Mouse (Mus musculus): ENCODE results near the gene Adcy9. TPM values are rescaled to one million over a fixed set of nuclear protein-coding genes. Genes with fewer than 3 reads are reported as not detected.
"Not testable (repeated sequence)": the region's sequence is repeated elsewhere in the genome, so short reads cannot be mapped to it uniquely, and the experiment has no call there.

Adcy9 gene
- polyA plus RNA-seq, 1 experiment from 2014 or later, result 6.3 TPM

DNA sequence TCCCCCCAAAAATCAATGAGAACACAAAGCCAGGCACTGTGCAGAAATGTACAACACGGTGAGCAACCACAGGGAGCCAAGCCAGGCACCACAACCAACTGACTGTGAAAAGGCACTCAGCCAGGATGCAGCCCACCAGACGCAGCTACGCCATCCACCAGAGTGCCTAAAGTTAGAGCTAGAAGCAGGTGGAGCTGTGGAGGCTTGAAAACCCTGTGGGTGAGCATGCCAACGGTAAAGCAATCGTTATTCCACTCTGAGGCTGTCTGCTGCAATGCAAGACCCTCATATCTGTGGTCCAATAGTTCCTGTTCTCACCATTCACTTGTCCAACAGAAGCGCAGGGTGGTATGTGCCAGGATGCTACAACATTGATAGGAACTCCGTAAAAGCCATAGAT lies 77.7 kb downstream of the Adcy9 start:
- Histone ChIP-seq H3K4me2 (replicated peaks) (no peak overlapping the region), H3K9ac (no peak overlapping the region), H3K36me3 (replicated peaks; ENCODE audit: control insufficient read depth, insufficient read depth) (no peaks in the 10 kb centered on the region), H3K27me3 (ENCODE audit: control insufficient read depth, insufficient read depth, low read length) (no peaks in the 10 kb centered on the region), H3K9me3 (ENCODE audit: control insufficient read depth, low read length) (no peaks in the 10 kb centered on the region), H3K27ac (no peak overlapping the region), H3K4me1 (replicated peaks; ENCODE audit: control insufficient read depth, insufficient read depth, low read length) (no peaks in the 10 kb centered on the region), H3K4me3 (replicated peaks; ENCODE audit: low read length) (no peak overlapping the region)
- no peak for ATAC-seq (ENCODE audit: low FRiP score)
- 96% methylated on average over 7 of the region's 7 CpGs for WGBS
- DNase-seq (ENCODE audit: low spot score), result no peak

- Histone ChIP-seq H3K9me3 (ENCODE audit: control insufficient read depth, low read length) (no peaks in the 10 kb centered on the region), H3K27me3 (ENCODE audit: control insufficient read depth, insufficient read depth, low read length) (no peaks in the 10 kb centered on the region), H3K4me3 (replicated peaks; ENCODE audit: low read length) (no peak overlapping the region), H3K4me2 (replicated peaks) (no peak overlapping the region), H3K9ac (no peak overlapping the region), H3K4me1 (replicated peaks; ENCODE audit: control insufficient read depth, insufficient read depth, low read length) (no peaks in the 10 kb centered on the region), H3K27ac (no peak overlapping the region), H3K36me3 (replicated peaks; ENCODE audit: control insufficient read depth, insufficient read depth) (no peaks in the 10 kb centered on the region)
- WGBS, result 88% methylated on average over 14 of the region's 14 CpGs
- no peak for ATAC-seq (ENCODE audit: low FRiP score)
- DNase-seq (ENCODE audit: low spot score), result no peak
Measured at GRCm38 (mm10) chr16:4341316-4342062, 78.8 kb downstream of the Adcy9 start.

DNA sequence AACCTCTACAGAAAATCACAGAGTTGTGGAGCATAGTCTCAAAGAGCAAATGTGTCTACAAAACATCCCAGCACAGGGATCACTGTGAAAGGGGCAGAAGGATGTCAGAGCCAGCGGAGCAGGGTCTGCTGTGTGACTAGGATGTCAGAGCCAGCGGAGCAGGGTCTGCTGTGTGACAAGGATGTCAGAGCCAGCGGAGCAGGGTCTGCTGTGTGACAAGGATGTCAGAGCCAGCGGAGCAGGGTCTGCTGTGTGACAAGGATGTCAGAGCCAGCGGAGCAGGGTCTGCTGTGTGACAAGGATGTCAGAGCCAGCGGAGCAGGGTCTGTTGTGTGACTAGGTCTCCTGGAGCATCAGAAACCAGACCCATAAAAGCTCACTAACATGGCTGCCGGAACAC lies 81.1 kb downstream of the Adcy9 start:
- H3K9me3 ChIP-seq (ENCODE audit: control insufficient read depth, low read length); ATAC-seq (ENCODE audit: low FRiP score); H3K27me3 ChIP-seq (ENCODE audit: control insufficient read depth, insufficient read depth, low read length); H3K4me1 ChIP-seq (replicated peaks; ENCODE audit: control insufficient read depth, insufficient read depth, low read length); H3K9ac ChIP-seq; DNase-seq (ENCODE audit: low spot score); H3K4me2 ChIP-seq (replicated peaks); H3K27ac ChIP-seq; H3K36me3 ChIP-seq (replicated peaks; ENCODE audit: control insufficient read depth, insufficient read depth); H3K4me3 ChIP-seq (replicated peaks; ENCODE audit: low read length): not testable (repeated sequence)
- 77% methylated on average over 5 of the region's 7 CpGs for WGBS

DNA sequence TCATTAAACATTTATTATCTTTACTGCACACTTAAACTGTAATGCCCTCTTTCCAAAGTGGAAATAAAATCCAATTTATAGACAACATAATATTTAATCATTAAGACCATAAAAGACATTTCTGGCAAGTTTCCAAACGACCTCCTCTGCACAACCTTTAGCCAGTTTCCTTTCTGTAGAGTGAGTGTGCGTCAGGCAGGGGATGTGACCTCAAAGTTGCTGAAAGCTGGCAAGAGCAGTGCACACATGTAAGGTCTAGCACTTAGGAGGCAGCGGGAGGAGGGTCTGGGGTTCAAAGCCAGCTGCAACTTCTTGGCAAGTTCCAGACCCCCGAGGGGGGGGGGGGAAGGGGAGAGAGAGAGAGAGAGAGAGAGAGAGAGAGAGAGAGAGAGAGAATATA lies 83.0 kb downstream of the Adcy9 start:
- H3K27ac ChIP-seq, result no peak overlapping the region
- ATAC-seq (ENCODE audit: low FRiP score) (no peak), DNase-seq (ENCODE audit: low spot score) (no peak)
- H3K4me3 ChIP-seq (replicated peaks; ENCODE audit: low read length), result no peak overlapping the region
- H3K36me3 ChIP-seq (replicated peaks; ENCODE audit: control insufficient read depth, insufficient read depth), result no peaks in the 10 kb centered on the region
- H3K9ac ChIP-seq, result no peak overlapping the region
- no peaks in the 10 kb centered on the region for H3K4me1 ChIP-seq (replicated peaks; ENCODE audit: control insufficient read depth, insufficient read depth, low read length)
- H3K4me2 ChIP-seq (replicated peaks), result no peak overlapping the region
- H3K9me3 ChIP-seq (ENCODE audit: control insufficient read depth, low read length), result no peaks in the 10 kb centered on the region
- 80% methylated on average over 4 of the region's 4 CpGs for WGBS
- no peaks in the 10 kb centered on the region for H3K27me3 ChIP-seq (ENCODE audit: control insufficient read depth, insufficient read depth, low read length)

GRCm38 (mm10) chr16:4333788-4334187 lies 86.5 kb downstream of the Adcy9 start:
- no peak overlapping the region for H3K27ac ChIP-seq
- no peak overlapping the region for H3K9ac ChIP-seq
- no peak for ATAC-seq (ENCODE audit: low FRiP score)
- no peak overlapping the region for H3K4me3 ChIP-seq (replicated peaks; ENCODE audit: low read length)
- 88% methylated on average over 5 of the region's 5 CpGs for WGBS
- DNase-seq (ENCODE audit: low spot score), result no peak
- no peaks in the 10 kb centered on the region for H3K9me3 ChIP-seq (ENCODE audit: control insufficient read depth, low read length)
- no peak overlapping the region for H3K4me2 ChIP-seq (replicated peaks)
- H3K36me3 ChIP-seq (replicated peaks; ENCODE audit: control insufficient read depth, insufficient read depth), result no peaks in the 10 kb centered on the region
- no peaks in the 10 kb centered on the region for H3K4me1 ChIP-seq (replicated peaks; ENCODE audit: control insufficient read depth, insufficient read depth, low read length)
- H3K27me3 ChIP-seq (ENCODE audit: control insufficient read depth, insufficient read depth, low read length), result no peaks in the 10 kb centered on the region

- no peak for ATAC-seq (ENCODE audit: low FRiP score)
- H3K27ac ChIP-seq, result no peak overlapping the region
- H3K4me1 ChIP-seq (replicated peaks; ENCODE audit: control insufficient read depth, insufficient read depth, low read length), result no peaks in the 10 kb centered on the region
- H3K27me3 ChIP-seq (ENCODE audit: control insufficient read depth, insufficient read depth, low read length), result no peaks in the 10 kb centered on the region
- H3K36me3 ChIP-seq (replicated peaks; ENCODE audit: control insufficient read depth, insufficient read depth), result no peaks in the 10 kb centered on the region
- 93% methylated on average over 2 of the region's 2 CpGs for WGBS
- no peak for DNase-seq (ENCODE audit: low spot score)
- no peaks in the 10 kb centered on the region for H3K9me3 ChIP-seq (ENCODE audit: control insufficient read depth, low read length)
- no peak overlapping the region for H3K4me2 ChIP-seq (replicated peaks)
- H3K9ac ChIP-seq, result no peak overlapping the region
- no peak overlapping the region for H3K4me3 ChIP-seq (replicated peaks; ENCODE audit: low read length)
Measured at GRCm38 (mm10) chr16:4333371-4333770, 86.9 kb downstream of the Adcy9 start.

GRCm38 (mm10) chr16:4327081-4327480 lies 93.2 kb downstream of the Adcy9 start:
- Histone ChIP-seq H3K4me1 (replicated peaks; ENCODE audit: control insufficient read depth, insufficient read depth, low read length) (no peaks in the 10 kb centered on the region), H3K27me3 (ENCODE audit: control insufficient read depth, insufficient read depth, low read length) (no peaks in the 10 kb centered on the region), H3K4me2 (replicated peaks) (no peak overlapping the region), H3K36me3 (replicated peaks; ENCODE audit: control insufficient read depth, insufficient read depth) (no peaks in the 10 kb centered on the region), H3K9me3 (ENCODE audit: control insufficient read depth, low read length) (no peaks in the 10 kb centered on the region), H3K9ac (no peak overlapping the region), H3K27ac (no peak overlapping the region), H3K4me3 (replicated peaks; ENCODE audit: low read length) (no peak overlapping the region)
- DNase-seq (ENCODE audit: low spot score), result no peak
- no peak for ATAC-seq (ENCODE audit: low FRiP score)

GRCm38 (mm10) chr16:4325801-4326200 lies 94.5 kb downstream of the Adcy9 start:
- no peak overlapping the region for H3K27ac ChIP-seq
- H3K4me2 ChIP-seq (replicated peaks), result no peak overlapping the region
- no peaks in the 10 kb centered on the region for H3K9me3 ChIP-seq (ENCODE audit: control insufficient read depth, low read length)
- no peak overlapping the region for H3K4me3 ChIP-seq (replicated peaks; ENCODE audit: low read length)
- H3K27me3 ChIP-seq (ENCODE audit: control insufficient read depth, insufficient read depth, low read length), result no peaks in the 10 kb centered on the region
- ATAC-seq (ENCODE audit: low FRiP score), result no peak
- no peak for DNase-seq (ENCODE audit: low spot score)
- 87% methylated on average over 2 of the region's 2 CpGs for WGBS
- no peaks in the 10 kb centered on the region for H3K36me3 ChIP-seq (replicated peaks; ENCODE audit: control insufficient read depth, insufficient read depth)
- no peak overlapping the region for H3K9ac ChIP-seq
- H3K4me1 ChIP-seq (replicated peaks; ENCODE audit: control insufficient read depth, insufficient read depth, low read length), result no peaks in the 10 kb centered on the region

GRCm38 (mm10) chr16:4324967-4325366 lies 95.3 kb downstream of the Adcy9 start:
- no peak for ATAC-seq (ENCODE audit: low FRiP score)
- Histone ChIP-seq H3K4me3 (replicated peaks; ENCODE audit: low read length) (no peak overlapping the region), H3K27ac (no peak overlapping the region), H3K4me2 (replicated peaks) (no peak overlapping the region), H3K9ac (no peak overlapping the region), H3K4me1 (replicated peaks; ENCODE audit: control insufficient read depth, insufficient read depth, low read length) (no peaks in the 10 kb centered on the region), H3K36me3 (replicated peaks; ENCODE audit: control insufficient read depth, insufficient read depth) (no peaks in the 10 kb centered on the region), H3K27me3 (ENCODE audit: control insufficient read depth, insufficient read depth, low read length) (no peaks in the 10 kb centered on the region), H3K9me3 (ENCODE audit: control insufficient read depth, low read length) (no peaks in the 10 kb centered on the region)
- DNase-seq (ENCODE audit: low spot score), result no peak

GRCm38 (mm10) chr16:4320856-4321255 lies 99.4 kb downstream of the Adcy9 start:
- Histone ChIP-seq H3K36me3 (replicated peaks; ENCODE audit: control insufficient read depth, insufficient read depth) (no peaks in the 10 kb centered on the region), H3K27me3 (ENCODE audit: control insufficient read depth, insufficient read depth, low read length) (no peaks in the 10 kb centered on the region), H3K4me3 (replicated peaks; ENCODE audit: low read length) (no peak overlapping the region), H3K4me2 (replicated peaks) (no peak overlapping the region), H3K9ac (no peak overlapping the region), H3K9me3 (ENCODE audit: control insufficient read depth, low read length) (no peaks in the 10 kb centered on the region), H3K27ac (no peak overlapping the region), H3K4me1 (replicated peaks; ENCODE audit: control insufficient read depth, insufficient read depth, low read length) (no peaks in the 10 kb centered on the region)
- DNase-seq (ENCODE audit: low spot score) (no peak), ATAC-seq (ENCODE audit: low FRiP score) (no peak)
- WGBS, result 84% methylated on average over 3 of the region's 3 CpGs

Data from hindbrain, embryonic 14.5 days (tissue).